Mouse (Mus musculus): Measurements from ENCODE around the gene 1110032A03Rik. TPM values are rescaled to one million over a fixed set of nuclear protein-coding genes. Genes with fewer than 3 reads are reported as not detected.

1110032A03Rik gene
- 26.6 TPM for polyA plus RNA-seq (2014; fragmentation: Illumina TruSeq; extraction: RNeasy Lipid Tissue Mini Kit (QIAGEN cat#74804); ENCODE audit: low read depth, low replicate concordance)

DNA sequence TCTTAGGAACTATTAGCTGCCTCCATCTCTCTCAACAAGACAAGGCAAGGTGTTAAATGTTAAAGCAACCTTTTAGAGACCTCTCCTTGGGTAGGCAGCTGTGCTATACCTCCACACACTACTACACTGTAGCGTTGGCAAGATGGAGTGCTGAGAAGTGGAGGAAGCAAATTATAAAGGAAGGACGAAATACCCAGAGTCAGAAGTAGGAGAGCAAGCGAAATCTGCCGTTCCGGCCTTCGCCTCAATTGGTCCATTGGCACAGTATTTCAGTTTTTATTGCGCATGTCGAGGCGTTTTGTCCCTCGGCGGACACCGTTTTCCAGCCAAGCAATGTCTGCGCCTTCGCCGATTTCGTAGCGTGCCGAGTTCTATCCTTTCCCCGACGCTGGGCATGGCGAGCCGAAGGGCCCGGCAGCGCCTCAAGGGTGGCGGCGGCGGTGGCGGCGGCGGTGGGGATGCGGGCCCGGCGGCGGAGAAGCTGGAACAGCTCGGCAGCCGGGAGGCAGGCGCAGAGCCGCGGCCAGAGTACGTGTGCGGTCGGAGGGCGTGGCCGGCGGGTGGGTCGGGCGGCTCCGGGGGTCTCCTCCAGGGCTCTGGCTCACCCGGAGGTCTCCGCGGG lies at the start of gene 1110032A03Rik, which contains the start of gene Alg9:
Gene 1110032A03Rik, minus strand, starts transcription at position 530 of the 622 bp plus-strand sequence.
Gene Alg9, plus strand, starts transcription at position 29 of the 622 bp plus-strand sequence.

DNA sequence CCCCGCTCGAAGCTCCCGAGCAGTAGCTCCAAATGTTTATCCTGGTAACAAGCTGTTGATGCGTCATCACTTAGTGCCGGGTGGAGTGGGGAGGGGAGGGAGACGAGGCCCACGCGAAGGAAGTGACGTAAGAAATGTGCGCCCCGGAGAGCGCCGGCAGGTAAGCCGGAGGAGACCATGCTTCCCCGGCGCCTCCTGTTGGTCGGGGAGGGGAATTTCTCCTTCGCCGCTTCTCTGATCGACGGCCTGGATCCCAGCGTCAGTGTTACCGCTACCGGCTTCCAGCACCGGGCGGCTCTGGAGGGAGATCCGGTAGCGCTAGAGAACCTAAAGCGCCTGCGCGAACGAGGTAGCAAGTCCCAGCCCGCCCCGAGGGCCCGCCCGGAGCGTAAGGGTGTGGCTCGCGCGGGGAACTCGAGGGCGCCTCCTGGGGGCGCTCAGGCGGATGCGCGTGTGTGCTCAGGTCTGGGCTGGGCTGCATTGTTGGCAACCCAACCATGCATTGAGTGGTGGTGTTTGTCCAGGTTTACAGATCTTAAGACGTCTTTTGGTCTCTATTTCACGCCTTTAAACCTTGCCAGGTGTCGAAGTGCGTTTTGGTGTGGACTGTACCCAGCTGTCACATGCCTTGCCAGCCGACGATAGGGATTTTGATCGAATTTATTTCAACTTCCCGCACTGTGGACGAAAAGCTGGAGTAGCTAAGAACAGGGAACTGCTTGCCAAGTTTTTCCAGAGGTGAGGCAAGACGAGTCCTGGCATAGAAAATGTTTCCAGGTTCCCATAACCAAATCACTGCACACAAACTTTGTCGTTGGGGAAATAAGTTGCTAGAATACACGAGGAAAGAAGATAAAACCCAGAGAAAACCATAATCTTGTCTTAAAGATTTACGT lies 7.0 kb downstream of the 1110032A03Rik start, which contains the start of gene Fdxacb1:
Gene Fdxacb1, plus strand, starts transcription at position 130 of the 896 bp plus-strand sequence.

DNA sequence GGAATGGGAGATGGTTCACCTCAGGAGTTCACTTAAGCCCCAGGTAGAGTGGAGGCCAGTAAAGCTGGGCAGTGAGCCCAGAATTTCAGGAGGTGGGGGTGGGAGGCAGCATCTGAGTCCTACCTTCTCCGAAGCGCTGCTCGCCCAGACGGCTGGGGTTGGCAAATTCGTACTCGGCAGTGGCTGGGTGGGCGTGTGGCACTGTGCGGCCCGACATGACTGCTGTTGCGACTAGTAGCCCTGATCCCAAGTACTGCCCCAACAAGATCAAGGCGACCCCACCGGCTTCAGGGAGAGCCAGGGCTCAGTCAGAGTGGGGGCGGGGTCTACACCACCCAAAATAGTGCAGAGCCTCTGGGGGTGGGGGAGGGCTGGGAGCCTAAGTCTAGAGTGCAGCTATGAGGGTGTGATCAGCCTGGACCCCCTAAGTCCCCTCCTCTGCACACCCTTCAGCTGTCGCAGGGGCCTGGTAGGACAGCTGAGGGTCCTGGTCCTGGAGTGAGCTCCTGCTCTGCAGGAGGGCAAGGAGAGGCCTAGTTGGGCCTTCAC lies 23.2 kb downstream of the 1110032A03Rik start, which contains the start of gene Hspb2:
Gene Hspb2, minus strand, starts transcription at position 301 of the 549 bp plus-strand sequence.

DNA sequence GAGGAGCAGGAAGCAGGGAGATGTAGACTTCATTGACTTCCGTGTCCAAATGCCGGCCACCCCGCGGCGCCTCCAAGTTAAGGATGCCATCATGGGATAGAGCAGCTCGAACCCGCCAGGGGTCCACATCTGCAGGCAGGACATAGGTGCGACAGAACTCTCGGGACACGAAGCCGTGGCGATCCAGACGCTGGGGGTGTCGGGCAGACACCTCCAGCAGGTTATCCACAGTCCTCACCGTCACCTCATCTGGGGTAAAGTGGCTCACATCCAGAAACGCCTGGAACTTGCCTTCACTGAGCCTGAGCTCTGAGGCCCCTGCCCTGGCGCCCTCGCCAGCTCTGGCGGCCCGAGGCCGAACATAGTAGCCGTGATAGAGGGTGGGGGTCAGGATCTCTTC lies 24.0 kb downstream of the 1110032A03Rik start, which contains the start of gene Cryab:
Gene Cryab, plus strand, starts transcription at position 3 of the 400 bp plus-strand sequence.

DNA sequence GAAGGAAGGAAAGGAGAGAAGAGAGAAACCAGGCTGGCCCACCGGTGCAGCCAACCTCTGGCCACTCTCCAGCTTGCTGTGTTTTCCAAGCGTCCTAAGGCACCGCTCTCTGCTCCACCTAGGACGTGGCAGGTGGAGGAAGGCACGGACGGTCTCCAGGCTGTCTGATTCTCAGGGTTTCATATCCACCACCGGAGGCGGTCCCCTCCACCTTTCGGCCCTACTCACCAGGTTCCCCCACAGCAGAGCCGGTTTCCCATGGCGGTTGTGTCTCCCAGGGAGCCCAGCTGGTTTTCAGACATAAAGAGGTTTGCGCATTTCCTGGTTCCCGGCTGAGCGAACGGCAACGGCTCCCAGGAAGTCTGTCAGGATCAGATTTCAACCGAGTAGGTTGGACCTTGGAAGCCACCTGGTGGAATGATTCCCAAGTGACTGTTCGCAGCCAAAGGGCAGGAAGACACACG lies 29.1 kb downstream of the 1110032A03Rik start, which contains the start of gene 2310030G06Rik:
Gene 2310030G06Rik, minus strand, starts transcription at position 323 of the 464 bp plus-strand sequence.

DNA sequence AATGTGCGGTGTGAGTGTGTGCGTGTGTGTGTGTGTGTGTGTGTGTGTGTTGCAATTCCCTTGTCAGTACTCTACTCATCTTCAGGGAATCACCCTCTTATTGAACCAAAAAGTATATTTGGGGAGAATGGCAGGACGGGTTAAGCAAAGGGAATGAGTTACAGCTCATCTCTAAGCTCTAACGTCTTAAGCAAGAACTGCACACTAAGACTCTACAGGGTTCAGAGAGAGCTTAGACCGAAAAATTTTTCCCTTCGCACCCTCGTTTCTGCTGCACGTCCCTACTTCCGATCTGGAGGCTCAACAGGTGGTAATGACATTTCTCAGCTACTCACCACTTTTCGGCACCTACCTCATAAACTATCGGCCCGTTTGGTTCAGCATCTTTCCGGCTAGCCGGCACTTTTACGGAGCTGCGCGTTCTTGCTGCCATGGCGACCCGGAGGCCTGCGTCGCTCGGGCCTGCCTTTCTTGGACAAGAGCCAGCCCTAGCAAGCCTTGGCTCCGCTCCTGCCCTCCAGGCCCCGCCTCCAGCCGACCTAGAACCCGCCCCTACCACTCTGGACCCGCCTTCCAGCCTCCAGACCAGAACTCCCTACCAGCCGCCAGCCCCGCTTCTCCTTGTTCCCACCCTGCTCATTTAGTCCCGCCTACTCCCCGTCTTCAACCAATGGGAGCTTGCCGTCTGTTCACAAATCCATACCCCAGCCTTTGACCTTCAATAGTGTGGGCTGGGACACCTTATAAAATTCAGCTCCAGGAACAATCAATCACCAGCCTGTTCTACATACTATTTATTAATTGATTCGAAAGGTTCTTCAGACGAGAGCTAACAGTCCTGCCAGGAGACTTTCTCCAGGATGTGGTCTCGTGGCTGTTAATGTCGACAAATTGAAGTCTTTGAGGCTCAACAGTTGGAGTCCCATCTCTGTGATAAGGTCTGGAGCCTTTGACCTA lies 36.1 kb downstream of the 1110032A03Rik start, which contains the start of gene Dixdc1:
Gene Dixdc1, minus strand, starts transcription at position 604 of the 957 bp plus-strand sequence.

Other genes starting within 250 kb of the 1110032A03Rik start
- 83.2 TPM for gene Pts, start 246.8 kb downstream of the 1110032A03Rik start, polyA plus RNA-seq (2014; fragmentation: Illumina TruSeq; extraction: RNeasy Lipid Tissue Mini Kit (QIAGEN cat#74804); ENCODE audit: low read depth, low replicate concordance)
- 2.7 TPM for gene Il18, start 220.7 kb downstream of the 1110032A03Rik start, polyA plus RNA-seq (2014; fragmentation: Illumina TruSeq; extraction: RNeasy Lipid Tissue Mini Kit (QIAGEN cat#74804); ENCODE audit: low read depth, low replicate concordance)
- gene Bco2, start 220.3 kb downstream of the 1110032A03Rik start, polyA plus RNA-seq (2014; fragmentation: Illumina TruSeq; extraction: RNeasy Lipid Tissue Mini Kit (QIAGEN cat#74804); ENCODE audit: low read depth, low replicate concordance): 0.29 TPM
- not detected for gene Tex12, start 214.2 kb downstream of the 1110032A03Rik start, polyA plus RNA-seq (2014; fragmentation: Illumina TruSeq; extraction: RNeasy Lipid Tissue Mini Kit (QIAGEN cat#74804); ENCODE audit: low read depth, low replicate concordance)
- gene Sdhd, start 171.7 kb downstream of the 1110032A03Rik start, polyA plus RNA-seq (2014; fragmentation: Illumina TruSeq; extraction: RNeasy Lipid Tissue Mini Kit (QIAGEN cat#74804); ENCODE audit: low read depth, low replicate concordance): 841 TPM
- gene Timm8b, start 171.6 kb downstream of the 1110032A03Rik start, polyA plus RNA-seq (2014; fragmentation: Illumina TruSeq; extraction: RNeasy Lipid Tissue Mini Kit (QIAGEN cat#74804); ENCODE audit: low read depth, low replicate concordance): 365 TPM
- 2.1 TPM for gene Pih1d2, start 158.2 kb downstream of the 1110032A03Rik start, polyA plus RNA-seq (2014; fragmentation: Illumina TruSeq; extraction: RNeasy Lipid Tissue Mini Kit (QIAGEN cat#74804); ENCODE audit: low read depth, low replicate concordance)
- gene Nkapd1, start 158.1 kb downstream of the 1110032A03Rik start, polyA plus RNA-seq (2014; fragmentation: Illumina TruSeq; extraction: RNeasy Lipid Tissue Mini Kit (QIAGEN cat#74804); ENCODE audit: low read depth, low replicate concordance): 10.0 TPM
- 316 TPM for gene Dlat, start 115.7 kb downstream of the 1110032A03Rik start, polyA plus RNA-seq (2014; fragmentation: Illumina TruSeq; extraction: RNeasy Lipid Tissue Mini Kit (QIAGEN cat#74804); ENCODE audit: low read depth, low replicate concordance)
- gene Dixdc1, start 36.0 kb downstream of the 1110032A03Rik start, polyA plus RNA-seq (2014; fragmentation: Illumina TruSeq; extraction: RNeasy Lipid Tissue Mini Kit (QIAGEN cat#74804); ENCODE audit: low read depth, low replicate concordance): 4.7 TPM
- 11.4 TPM for gene 2310030G06Rik, start 29.0 kb downstream of the 1110032A03Rik start, polyA plus RNA-seq (2014; fragmentation: Illumina TruSeq; extraction: RNeasy Lipid Tissue Mini Kit (QIAGEN cat#74804); ENCODE audit: low read depth, low replicate concordance)
- 3,470 TPM for gene Cryab, start 24.2 kb downstream of the 1110032A03Rik start, polyA plus RNA-seq (2014; fragmentation: Illumina TruSeq; extraction: RNeasy Lipid Tissue Mini Kit (QIAGEN cat#74804); ENCODE audit: low read depth, low replicate concordance)
- gene Hspb2, start 23.2 kb downstream of the 1110032A03Rik start, polyA plus RNA-seq (2014; fragmentation: Illumina TruSeq; extraction: RNeasy Lipid Tissue Mini Kit (QIAGEN cat#74804); ENCODE audit: low read depth, low replicate concordance): 187 TPM
- 4.2 TPM for gene Fdxacb1, start 7.3 kb downstream of the 1110032A03Rik start, polyA plus RNA-seq (2014; fragmentation: Illumina TruSeq; extraction: RNeasy Lipid Tissue Mini Kit (QIAGEN cat#74804); ENCODE audit: low read depth, low replicate concordance)
- gene Alg9, start 501 bp downstream of the 1110032A03Rik start, polyA plus RNA-seq (2014; fragmentation: Illumina TruSeq; extraction: RNeasy Lipid Tissue Mini Kit (QIAGEN cat#74804); ENCODE audit: low read depth, low replicate concordance): 9.2 TPM
- gene Ppp2r1b, start 69.8 kb upstream of the 1110032A03Rik start, polyA plus RNA-seq (2014; fragmentation: Illumina TruSeq; extraction: RNeasy Lipid Tissue Mini Kit (QIAGEN cat#74804); ENCODE audit: low read depth, low replicate concordance): 6.4 TPM
- 14.8 TPM for gene Sik2, start 233.6 kb upstream of the 1110032A03Rik start, polyA plus RNA-seq (2014; fragmentation: Illumina TruSeq; extraction: RNeasy Lipid Tissue Mini Kit (QIAGEN cat#74804); ENCODE audit: low read depth, low replicate concordance)